Mouse (Mus musculus): ENCODE measurements around the gene Hist1h3b. TPM values are rescaled to one million over a fixed set of nuclear protein-coding genes. Genes with fewer than 3 reads are reported as not detected.
A peak's percentile ranks its signal among the peaks of the same experiment; 100 is the strongest.
"Not testable (repeated sequence)": the region's sequence is repeated elsewhere in the genome, so short reads cannot be mapped to it uniquely, and the experiment has no call there.

The Hist1h3b gene
- polyA plus RNA-seq, 1 experiment from 2014 or later: 13.9 TPM

DNA sequence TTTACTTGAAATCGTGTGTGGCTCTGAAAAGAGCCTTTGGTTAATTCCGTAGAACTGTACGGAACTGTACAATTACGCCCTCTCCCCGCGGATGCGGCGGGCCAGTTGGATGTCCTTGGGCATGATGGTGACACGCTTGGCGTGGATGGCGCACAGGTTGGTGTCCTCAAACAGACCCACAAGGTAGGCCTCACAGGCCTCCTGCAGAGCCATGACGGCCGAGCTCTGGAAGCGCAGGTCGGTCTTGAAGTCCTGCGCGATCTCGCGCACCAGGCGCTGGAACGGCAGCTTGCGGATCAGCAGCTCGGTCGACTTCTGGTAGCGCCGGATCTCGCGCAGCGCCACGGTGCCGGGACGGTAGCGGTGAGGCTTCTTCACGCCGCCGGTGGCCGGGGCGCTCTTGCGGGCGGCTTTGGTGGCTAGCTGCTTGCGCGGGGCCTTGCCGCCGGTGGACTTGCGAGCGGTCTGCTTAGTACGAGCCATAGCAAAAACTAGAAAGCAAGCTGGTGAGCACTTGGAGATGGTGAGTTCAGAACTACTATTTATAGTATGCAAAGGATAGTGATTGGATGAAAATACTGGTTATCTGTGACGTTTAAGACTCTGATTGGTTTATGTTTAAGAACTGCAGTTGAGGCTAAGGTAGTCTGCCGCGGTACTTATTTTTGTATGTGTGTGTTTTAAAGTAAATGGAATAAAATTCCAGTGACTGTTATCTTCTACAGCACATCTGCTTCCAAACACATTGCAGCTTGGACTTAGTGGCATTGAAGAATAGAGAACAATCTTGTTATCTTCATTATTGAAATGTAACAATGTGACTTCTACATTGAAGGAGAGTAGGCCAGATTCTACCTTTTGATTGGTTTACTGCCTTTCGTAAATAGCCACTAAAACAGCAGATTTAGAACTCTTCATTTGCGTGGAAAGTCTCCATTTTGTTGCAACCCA lies 10.1 kb downstream of the Hist1h3b start, which contains the start of gene Hist1h3a:
Gene Hist1h3a, minus strand, starts transcription at position 516 of the 951 bp plus-strand sequence.
- Histone ChIP-seq H3K4me1 (replicated peaks; ENCODE audit: control insufficient read depth, insufficient read depth, low read length) (peaks cover 17% of the 10 kb centered on the region), H3K27ac (ENCODE audit: low read depth) (peak within 1 kb of the TSS; percentile 98), H3K4me2 (ENCODE audit: low read length) (peak within 1 kb of the TSS; percentile 91), H3K4me3 (ENCODE audit: low read depth, low read length) (peak within 1 kb of the TSS; percentile 57), H3K9ac (ENCODE audit: low read length) (peak within 1 kb of the TSS; percentile 84)
- DNase-seq (ENCODE audit: low spot score) (peak; percentile 78), ATAC-seq (replicated peaks; ENCODE audit: low FRiP score, low TSS enrichment, low read depth) (peak; percentile 68)
- WGBS: under 1% methylated on average over 26 of the region's 52 CpGs
- H3K36me3 ChIP-seq (ENCODE audit: control insufficient read depth, insufficient read depth, low read length); H3K9me3 ChIP-seq (ENCODE audit: control insufficient read depth, low read length); H3K27me3 ChIP-seq (replicated peaks; ENCODE audit: control insufficient read depth, insufficient read depth, low read length): not testable (repeated sequence)

DNA sequence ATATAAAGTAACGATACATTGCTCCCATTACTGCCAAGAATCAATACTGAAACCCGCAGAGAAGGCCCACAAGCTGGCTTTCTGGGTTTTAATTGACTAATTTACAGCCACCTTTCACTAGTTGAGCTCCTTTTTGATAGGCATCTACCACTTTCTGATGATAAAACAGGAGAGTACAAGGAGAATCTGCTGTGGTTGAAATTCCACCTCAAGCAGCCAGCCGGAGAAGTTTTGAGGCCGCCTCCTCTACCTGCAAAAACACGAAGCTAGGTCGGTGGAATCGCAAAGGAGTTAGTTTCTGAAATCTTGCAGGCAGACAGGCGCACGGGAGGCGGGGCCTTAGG lies 11.1 kb downstream of the Hist1h3b start:
- H3K9me3 ChIP-seq (ENCODE audit: control insufficient read depth, low read length): no peaks in the 10 kb centered on the region
- peak overlapping the region; percentile 98 for H3K27ac ChIP-seq (ENCODE audit: low read depth)
- peaks cover 13% of the 10 kb centered on the region for H3K4me1 ChIP-seq (replicated peaks; ENCODE audit: control insufficient read depth, insufficient read depth, low read length)
- peak overlapping the region; percentile 54 for H3K9ac ChIP-seq (ENCODE audit: low read length)
- no peak for ATAC-seq (replicated peaks; ENCODE audit: low FRiP score, low TSS enrichment, low read depth)
- H3K27me3 ChIP-seq (replicated peaks; ENCODE audit: control insufficient read depth, insufficient read depth, low read length): no peaks in the 10 kb centered on the region
- H3K4me2 ChIP-seq (ENCODE audit: low read length): peak overlapping the region; percentile 91
- H3K4me3 ChIP-seq (ENCODE audit: low read depth, low read length): peak overlapping the region; percentile 57
- WGBS: 2% methylated on average over 10 of the region's 10 CpGs
- H3K36me3 ChIP-seq (ENCODE audit: control insufficient read depth, insufficient read depth, low read length): no peaks in the 10 kb centered on the region
- DNase-seq (ENCODE audit: low spot score): no peak

DNA sequence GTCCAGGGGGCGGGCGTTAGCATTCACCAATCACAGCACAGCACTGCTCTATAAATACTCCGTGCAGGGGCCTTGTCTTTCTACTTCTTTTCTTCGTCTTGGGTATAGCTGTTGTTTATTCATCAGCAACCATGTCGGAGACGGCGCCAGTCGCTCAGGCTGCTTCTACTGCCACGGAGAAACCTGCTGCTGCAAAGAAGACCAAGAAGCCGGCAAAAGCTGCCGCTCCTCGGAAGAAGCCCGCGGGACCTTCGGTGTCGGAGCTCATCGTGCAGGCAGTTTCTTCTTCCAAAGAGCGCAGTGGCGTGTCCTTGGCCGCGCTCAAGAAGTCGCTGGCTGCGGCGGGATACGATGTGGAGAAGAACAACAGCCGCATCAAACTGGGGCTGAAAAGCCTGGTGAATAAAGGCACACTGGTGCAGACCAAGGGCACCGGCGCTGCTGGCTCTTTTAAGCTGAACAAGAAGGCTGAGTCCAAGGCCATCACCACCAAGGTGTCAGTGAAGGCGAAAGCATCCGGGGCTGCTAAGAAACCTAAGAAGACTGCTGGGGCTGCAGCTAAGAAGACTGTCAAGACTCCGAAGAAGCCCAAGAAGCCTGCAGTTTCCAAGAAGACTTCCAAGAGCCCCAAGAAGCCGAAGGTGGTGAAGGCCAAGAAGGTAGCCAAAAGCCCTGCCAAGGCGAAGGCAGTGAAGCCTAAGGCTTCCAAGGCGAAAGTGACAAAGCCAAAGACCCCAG lies 11.7 kb downstream of the Hist1h3b start, which contains the start of gene Hist1h1a:
Gene Hist1h1a, plus strand, starts transcription at position 81 of the 738 bp plus-strand sequence.
- Histone ChIP-seq H3K9ac (ENCODE audit: low read length) (peak within 1 kb of the TSS; percentile 70), H3K4me3 (ENCODE audit: low read depth, low read length) (peak within 1 kb of the TSS; percentile 57), H3K4me2 (ENCODE audit: low read length) (peak within 1 kb of the TSS; percentile 91), H3K9me3 (ENCODE audit: control insufficient read depth, low read length) (no peaks in the 10 kb centered on the region), H3K27ac (ENCODE audit: low read depth) (peak within 1 kb of the TSS; percentile 98), H3K36me3 (ENCODE audit: control insufficient read depth, insufficient read depth, low read length) (no peaks in the 10 kb centered on the region), H3K4me1 (replicated peaks; ENCODE audit: control insufficient read depth, insufficient read depth, low read length) (peaks cover 13% of the 10 kb centered on the region), H3K27me3 (replicated peaks; ENCODE audit: control insufficient read depth, insufficient read depth, low read length) (no peaks in the 10 kb centered on the region)
- 4% methylated on average over 34 of the region's 34 CpGs for WGBS
- DNase-seq (ENCODE audit: low spot score) (peak; percentile 97), ATAC-seq (replicated peaks; ENCODE audit: low FRiP score, low TSS enrichment, low read depth) (peak; percentile 57)

GRCm38 (mm10) chr13:23764324-23765171 lies 12.5 kb downstream of the Hist1h3b start:
- H3K4me2 ChIP-seq (ENCODE audit: low read length): peak overlapping the region; percentile 91
- DNase-seq (ENCODE audit: low spot score): no peak

GRCm38 (mm10) chr13:23765172-23765513 lies 13.1 kb downstream of the Hist1h3b start:
- DNase-seq (ENCODE audit: low spot score) (no peak), ATAC-seq (replicated peaks; ENCODE audit: low FRiP score, low TSS enrichment, low read depth) (no peak)
- Histone ChIP-seq H3K4me3 (ENCODE audit: low read depth, low read length) (no peak overlapping the region), H3K36me3 (ENCODE audit: control insufficient read depth, insufficient read depth, low read length) (no peaks in the 10 kb centered on the region), H3K4me2 (ENCODE audit: low read length) (no peak overlapping the region), H3K4me1 (replicated peaks; ENCODE audit: control insufficient read depth, insufficient read depth, low read length) (peaks cover 13% of the 10 kb centered on the region), H3K27me3 (replicated peaks; ENCODE audit: control insufficient read depth, insufficient read depth, low read length) (no peaks in the 10 kb centered on the region), H3K27ac (ENCODE audit: low read depth) (no peak overlapping the region), H3K9me3 (ENCODE audit: control insufficient read depth, low read length) (no peaks in the 10 kb centered on the region), H3K9ac (ENCODE audit: low read length) (no peak overlapping the region)
- WGBS: 55% methylated on average over 1 of the region's 1 CpGs

More at GRCm38 (mm10) chr13:23764324-23765171, 12.5 kb downstream of the Hist1h3b start:
- Histone ChIP-seq H3K9ac (ENCODE audit: low read length) (peak overlapping the region; percentile 70), H3K4me3 (ENCODE audit: low read depth, low read length) (peak overlapping the region; percentile 57), H3K27ac (ENCODE audit: low read depth) (peak overlapping the region; percentile 98), H3K4me1 (replicated peaks; ENCODE audit: control insufficient read depth, insufficient read depth, low read length) (peaks cover 13% of the 10 kb centered on the region), H3K27me3 (replicated peaks; ENCODE audit: control insufficient read depth, insufficient read depth, low read length) (no peaks in the 10 kb centered on the region), H3K9me3 (ENCODE audit: control insufficient read depth, low read length) (no peaks in the 10 kb centered on the region), H3K36me3 (ENCODE audit: control insufficient read depth, insufficient read depth, low read length) (no peaks in the 10 kb centered on the region)
- WGBS: 38% methylated on average over 12 of the region's 12 CpGs
- no peak for ATAC-seq (replicated peaks; ENCODE audit: low FRiP score, low TSS enrichment, low read depth)

GRCm38 (mm10) chr13:23766772-23767171 lies 14.7 kb downstream of the Hist1h3b start:
- no peak overlapping the region for H3K27ac ChIP-seq (ENCODE audit: low read depth)

GRCm38 (mm10) chr13:23768834-23769397 lies 16.8 kb downstream of the Hist1h3b start:
- H3K27ac ChIP-seq (ENCODE audit: low read depth): no peak overlapping the region
- 55% methylated on average over 5 of the region's 5 CpGs for WGBS
- no peaks in the 10 kb centered on the region for H3K9me3 ChIP-seq (ENCODE audit: control insufficient read depth, low read length)
- no peak for ATAC-seq (replicated peaks; ENCODE audit: low FRiP score, low TSS enrichment, low read depth)
- no peak overlapping the region for H3K4me3 ChIP-seq (ENCODE audit: low read depth, low read length)
- no peak for DNase-seq (ENCODE audit: low spot score)
- peaks cover 13% of the 10 kb centered on the region for H3K4me1 ChIP-seq (replicated peaks; ENCODE audit: control insufficient read depth, insufficient read depth, low read length)
- H3K27me3 ChIP-seq (replicated peaks; ENCODE audit: control insufficient read depth, insufficient read depth, low read length): no peaks in the 10 kb centered on the region
- no peak overlapping the region for H3K4me2 ChIP-seq (ENCODE audit: low read length)
- H3K9ac ChIP-seq (ENCODE audit: low read length): no peak overlapping the region
- no peaks in the 10 kb centered on the region for H3K36me3 ChIP-seq (ENCODE audit: control insufficient read depth, insufficient read depth, low read length)

More at GRCm38 (mm10) chr13:23766772-23767171, 14.7 kb downstream of the Hist1h3b start:
- DNase-seq (ENCODE audit: low spot score) (no peak), ATAC-seq (replicated peaks; ENCODE audit: low FRiP score, low TSS enrichment, low read depth) (no peak)
- Histone ChIP-seq H3K36me3 (ENCODE audit: control insufficient read depth, insufficient read depth, low read length) (no peaks in the 10 kb centered on the region), H3K4me3 (ENCODE audit: low read depth, low read length) (no peak overlapping the region), H3K4me1 (replicated peaks; ENCODE audit: control insufficient read depth, insufficient read depth, low read length) (peaks cover 16% of the 10 kb centered on the region), H3K27me3 (replicated peaks; ENCODE audit: control insufficient read depth, insufficient read depth, low read length) (no peaks in the 10 kb centered on the region), H3K4me2 (ENCODE audit: low read length) (no peak overlapping the region), H3K9ac (ENCODE audit: low read length) (no peak overlapping the region), H3K9me3 (ENCODE audit: control insufficient read depth, low read length) (no peaks in the 10 kb centered on the region)

DNA sequence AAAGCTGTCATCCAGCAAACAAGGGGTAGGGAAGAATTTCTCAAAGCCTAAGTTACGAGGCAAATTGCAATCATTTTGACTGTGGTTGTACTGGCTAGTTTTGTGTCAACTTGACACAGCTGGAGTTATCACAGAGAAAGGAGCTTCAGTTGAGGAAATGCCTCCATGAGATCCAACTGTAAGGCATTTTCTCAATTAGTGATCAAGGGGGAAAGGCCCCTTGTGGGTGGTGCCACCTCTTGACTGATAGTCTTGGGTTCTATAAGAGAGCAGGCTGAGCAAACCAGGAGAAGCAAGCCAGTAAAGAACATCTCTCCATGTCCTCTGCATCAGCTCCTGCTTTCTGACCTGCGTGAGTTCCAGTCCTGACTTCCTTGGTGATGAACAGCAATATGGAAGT lies 17.5 kb downstream of the Hist1h3b start, which contains the start of gene Trim38:
Gene Trim38, plus strand, starts transcription at position 301 of the 400 bp plus-strand sequence.
- ATAC-seq (replicated peaks; ENCODE audit: low FRiP score, low TSS enrichment, low read depth); H3K4me2 ChIP-seq (ENCODE audit: low read length); H3K9me3 ChIP-seq (ENCODE audit: control insufficient read depth, low read length); H3K4me1 ChIP-seq (replicated peaks; ENCODE audit: control insufficient read depth, insufficient read depth, low read length); H3K27me3 ChIP-seq (replicated peaks; ENCODE audit: control insufficient read depth, insufficient read depth, low read length); H3K9ac ChIP-seq (ENCODE audit: low read length); H3K36me3 ChIP-seq (ENCODE audit: control insufficient read depth, insufficient read depth, low read length); DNase-seq (ENCODE audit: low spot score); H3K4me3 ChIP-seq (ENCODE audit: low read depth, low read length); H3K27ac ChIP-seq (ENCODE audit: low read depth): not testable (repeated sequence)
- 85% methylated on average over 2 of the region's 2 CpGs for WGBS
